Mouse (Mus musculus) hindbrain, embryonic 14.5 days (tissue): ENCODE results near the gene Cetn4. TPM values are rescaled to one million over a fixed set of nuclear protein-coding genes. Genes with fewer than 3 reads are reported as not detected.

Source experiments
- ATAC-seq: fragments of 200-750 bp; cut with Nextera tagmentation; 2 replicates; pipeline ENCODE4 v1.8.0; 2017; ENCODE audit warnings: moderate number of reproducible peaks, mild to moderate bottlenecking, moderate TSS enrichment, moderate library complexity; ENCODE audit not compliant: low FRiP score
- DNase-seq: peaks from one replicate; pipeline ENCODE4 v3.0.0-alpha.2; 2015; ENCODE audit warnings: low spot score
- H3K27ac ChIP-seq: fragments of 300-500 bp; sonication (generic); 2 replicates; pipeline ENCODE4 v1.5.1; 2014; ENCODE audit warnings: mild to moderate bottlenecking, moderate library complexity
- H3K27me3 ChIP-seq: fragments of 300-500 bp; sonication (generic); 2 replicates; pipeline ENCODE4 v1.6.1; 2014; ENCODE audit warnings: mild to moderate bottlenecking, low read length, mixed read lengths; ENCODE audit not compliant: control insufficient read depth, insufficient read depth
- H3K36me3 ChIP-seq: fragments of 300-500 bp; sonication (generic); replicated peaks from 2 replicates; pipeline ENCODE4 v1.6.1; 2014; ENCODE audit not compliant: control insufficient read depth, insufficient read depth
- H3K4me1 ChIP-seq: fragments of 300-500 bp; sonication (generic); replicated peaks from 2 replicates; pipeline ENCODE4 v1.6.1; 2014; ENCODE audit warnings: antibody characterized with exemption, low read length, mixed read lengths; ENCODE audit not compliant: control insufficient read depth, insufficient read depth
- H3K4me2 ChIP-seq: fragments of 300-500 bp; sonication (generic); replicated peaks from 2 replicates; pipeline ENCODE4 v1.6.1; 2014; ENCODE audit warnings: mild to moderate bottlenecking, moderate library complexity
- H3K4me3 ChIP-seq: fragments of 300-500 bp; sonication (generic); replicated peaks from 2 replicates; pipeline ENCODE4 v1.5.1; 2014; ENCODE audit warnings: mild to moderate bottlenecking, low read length
- H3K9ac ChIP-seq: fragments of 300-500 bp; sonication (generic); 2 replicates; pipeline ENCODE4 v1.6.1; 2014
- H3K9me3 ChIP-seq: fragments of 300-500 bp; sonication (generic); 2 replicates; pipeline ENCODE4 v1.6.1; 2016; ENCODE audit warnings: low read length; ENCODE audit not compliant: control insufficient read depth
- WGBS: fragments of 180-500 bp; shearing (Covaris S2); extraction: QIAGEN DNeasy Blood & Tissue Kit; methylation state at CpG from one replicate; pipeline ENCODE4 v1.1.7; 2014; 5-methylcytosine and 5-hydroxymethylcytosine counted together
- polyA plus RNA-seq: library from polyadenylated mRNA; unstranded; fragments of >200 nt; fragmentation: Nextera tagmentation; extraction: Ambion mirVana; gene quantifications from 2 replicates; pipeline ENCODE4 v1.2.1, GENCODE M21; 2014

Gene Cetn4
- polyA plus RNA-seq, 1 experiment from 2014 or later = 1.5 TPM

- H3K4me2 ChIP-seq = no peak overlapping the region
- H3K9ac ChIP-seq = no peak overlapping the region
- H3K4me1 ChIP-seq = no peaks in the 10 kb centered on the region
- 79% methylated on average over 10 of the region's 10 CpGs for WGBS
- ATAC-seq (no peak), DNase-seq (no peak)
- no peak overlapping the region for H3K4me3 ChIP-seq
- H3K27me3 ChIP-seq = no peaks in the 10 kb centered on the region
- no peak overlapping the region for H3K27ac ChIP-seq
- H3K36me3 ChIP-seq = no peaks in the 10 kb centered on the region
- no peaks in the 10 kb centered on the region for H3K9me3 ChIP-seq
These were observed 53.0 kb downstream of the Cetn4 start for GRCm38 (mm10) chr3:37259331-37259999.

GRCm38 (mm10) chr3:37257776-37258175, 54.7 kb downstream of the Cetn4 start:
- Histone ChIP-seq H3K36me3 (no peaks in the 10 kb centered on the region), H3K27me3 (no peaks in the 10 kb centered on the region), H3K4me2 (no peak overlapping the region), H3K9ac (no peak overlapping the region), H3K27ac (no peak overlapping the region), H3K4me3 (no peak overlapping the region), H3K9me3 (no peaks in the 10 kb centered on the region), H3K4me1 (no peaks in the 10 kb centered on the region)
- WGBS = 93% methylated on average over 15 of the region's 15 CpGs
- ATAC-seq = no peak
- DNase-seq = no peak

Other genes with a start within 250 kb of the Cetn4 start
- 0.48 TPM in 1 of 2 replicates, not detected in the other for gene Adad1, start 249.2 kb downstream of the Cetn4 start, polyA plus RNA-seq
- 0.70 and 0.86 TPM in 2 replicates for gene Il2, start 186.7 kb downstream of the Cetn4 start, polyA plus RNA-seq
- gene Il21, start 80.1 kb downstream of the Cetn4 start, polyA plus RNA-seq = not detected in 2 replicates
- gene Bbs12, start 154 bp downstream of the Cetn4 start, polyA plus RNA-seq = 5.1 and 5.4 TPM in 2 replicates
- gene Fgf2, start 35.6 kb upstream of the Cetn4 start, polyA plus RNA-seq = 1.1 and 1.5 TPM in 2 replicates
- gene Spata5, start 107.2 kb upstream of the Cetn4 start, polyA plus RNA-seq = 33.1 and 35.6 TPM in 2 replicates
- gene Nudt6, start 107.5 kb upstream of the Cetn4 start, polyA plus RNA-seq = 6.8 and 8.7 TPM in 2 replicates